Mouse (Mus musculus) fat pad, adult 2 months (tissue): ENCODE measurements around the gene Adcy9.
"Not testable (repeated sequence)": the region's sequence is repeated elsewhere in the genome, so short reads cannot be mapped to it uniquely, and the experiment has no call there.

Source experiments
- DNase-seq: peaks from one replicate; pipeline ENCODE4 v3.0.0-alpha.2; 2011; ENCODE audit warnings: low read depth, low spot score; ENCODE audit errors: extremely low read depth

Adcy9 gene

GRCm38 (mm10) chr16:4383473-4384038 lies 36.7 kb downstream of the Adcy9 start:
- no peak for DNase-seq

DNA sequence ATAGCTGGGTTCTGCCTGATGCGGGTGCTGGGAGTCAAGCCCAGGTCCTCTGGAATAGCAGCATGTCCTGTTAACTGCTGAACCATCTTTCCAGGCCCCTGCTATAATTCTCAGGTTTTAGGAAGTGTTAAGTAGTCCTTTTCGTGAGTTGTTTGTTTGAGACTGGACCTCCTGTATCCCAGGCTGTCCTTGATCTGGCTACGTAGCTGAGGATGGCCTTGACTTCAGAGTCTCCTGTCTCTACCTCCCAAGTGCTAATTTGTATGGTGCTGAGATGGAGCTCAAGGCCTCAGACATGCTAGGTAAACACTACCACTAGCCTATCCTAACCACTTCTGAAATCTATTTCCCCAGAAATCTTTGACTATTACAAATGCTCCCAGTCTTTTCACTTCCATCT lies 37.9 kb downstream of the Adcy9 start:
- DNase-seq = no peak

GRCm38 (mm10) chr16:4381487-4381886 lies 38.8 kb downstream of the Adcy9 start:
- DNase-seq = no peak

DNA sequence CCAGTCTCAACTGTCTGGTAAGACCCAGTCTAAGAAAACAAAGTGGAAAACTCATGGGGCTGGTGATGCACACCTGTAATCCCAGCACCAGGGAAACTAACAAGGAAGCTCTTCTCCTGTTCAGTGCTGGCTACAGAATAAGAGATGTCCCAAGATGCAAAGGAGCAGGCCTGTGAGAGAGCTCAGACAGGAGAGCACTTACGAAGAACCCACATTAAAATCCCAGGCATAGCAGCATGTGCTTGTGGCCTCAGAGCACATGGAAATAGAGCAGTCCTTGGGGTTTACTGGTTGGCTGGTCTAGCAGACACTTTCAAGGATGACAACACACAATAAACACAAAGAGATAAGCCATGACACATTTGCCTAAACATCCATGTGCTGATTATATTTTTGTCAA lies 41.5 kb downstream of the Adcy9 start:
- DNase-seq = no peak

DNA sequence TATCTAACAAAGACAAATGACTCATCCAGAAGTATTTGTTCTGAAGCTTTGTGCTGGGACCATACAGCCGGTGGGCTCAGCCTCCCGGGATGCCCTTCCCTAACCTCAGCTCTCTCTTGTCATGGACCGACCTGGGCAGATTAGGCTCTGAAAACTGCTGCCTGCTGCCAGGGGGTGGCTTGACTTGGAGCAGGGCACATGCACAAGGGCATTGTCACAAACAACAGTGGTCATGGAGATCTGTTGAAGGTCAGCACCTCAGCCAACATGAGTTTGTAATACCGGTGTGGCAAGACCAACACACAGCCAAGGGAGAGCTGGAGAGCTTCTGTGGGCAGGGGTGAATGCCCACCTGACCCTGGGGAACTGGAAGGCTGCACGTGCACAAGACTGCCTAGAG lies 42.7 kb downstream of the Adcy9 start:
- no peak for DNase-seq

DNA sequence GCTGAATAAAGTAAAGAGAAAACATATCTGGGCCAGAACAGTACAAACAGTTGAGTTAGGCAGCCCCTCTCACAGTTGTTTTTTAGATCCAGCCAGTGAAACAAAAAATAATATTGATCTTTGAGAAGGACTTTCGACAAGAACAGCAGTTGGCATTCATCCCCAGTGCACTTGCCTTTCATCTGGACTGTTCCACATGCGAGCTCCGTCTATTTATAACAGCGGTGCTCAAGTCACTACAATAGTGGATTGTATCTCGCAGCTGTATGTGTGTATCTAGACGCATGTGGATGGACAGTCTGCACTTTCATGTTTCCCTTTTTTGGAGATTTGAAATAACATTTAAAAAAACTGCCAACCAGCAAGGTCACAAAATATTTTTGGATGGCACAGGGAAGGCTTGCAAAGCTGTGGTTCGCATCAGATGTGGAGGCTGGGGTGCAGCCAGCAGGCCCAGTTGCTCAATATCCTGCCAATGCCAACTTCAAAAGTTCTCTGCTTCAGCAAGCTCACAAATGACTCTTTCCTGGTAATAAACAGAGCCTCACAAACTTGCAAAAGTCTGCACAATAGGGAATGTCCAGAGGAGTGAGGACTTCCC lies 45.4 kb downstream of the Adcy9 start:
- peak; percentile 51 for DNase-seq

GRCm38 (mm10) chr16:4374270-4374669 lies 46.0 kb downstream of the Adcy9 start:
- DNase-seq = peak; percentile 54

DNA sequence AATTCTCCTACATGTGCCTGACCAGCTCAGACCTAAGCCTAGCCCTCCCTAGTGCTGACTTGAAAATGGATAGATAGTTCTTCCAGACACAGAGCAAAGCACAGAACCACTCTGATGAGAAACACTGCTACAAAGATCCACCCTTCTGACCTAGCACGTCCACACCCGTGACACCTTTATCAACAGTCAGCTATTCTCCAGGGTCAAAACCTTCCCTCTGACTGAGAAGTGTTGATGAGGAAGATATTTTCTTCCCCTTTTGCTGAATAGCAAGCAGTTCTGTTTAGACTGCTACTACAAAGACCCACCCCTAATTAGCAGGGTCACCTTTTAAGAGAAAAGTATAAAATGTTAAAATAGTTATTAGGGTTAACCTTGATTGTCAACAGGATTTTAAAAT lies 49.3 kb downstream of the Adcy9 start:
- DNase-seq = no peak

GRCm38 (mm10) chr16:4370141-4370541 lies 50.2 kb downstream of the Adcy9 start:
- DNase-seq = peak; percentile 96

DNA sequence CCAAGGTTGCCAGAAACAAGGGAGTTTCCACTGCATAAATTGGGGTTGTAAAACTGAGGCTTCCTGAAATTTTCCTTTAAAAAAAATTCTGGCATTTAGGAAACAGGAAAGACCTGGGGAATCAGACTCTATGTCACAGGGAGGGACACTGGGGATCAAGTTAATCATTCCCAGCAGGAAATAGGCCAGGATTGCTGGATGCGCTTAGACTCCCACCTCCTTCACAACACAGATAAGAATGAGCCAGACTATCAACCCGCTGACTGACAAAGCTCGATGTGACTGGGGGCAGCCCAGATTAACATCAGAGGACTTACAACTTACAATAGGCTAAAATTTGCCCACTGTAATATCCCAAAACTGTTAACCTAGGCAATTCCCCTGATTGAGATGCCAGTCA lies 52.4 kb downstream of the Adcy9 start:
- DNase-seq = no peak

DNA sequence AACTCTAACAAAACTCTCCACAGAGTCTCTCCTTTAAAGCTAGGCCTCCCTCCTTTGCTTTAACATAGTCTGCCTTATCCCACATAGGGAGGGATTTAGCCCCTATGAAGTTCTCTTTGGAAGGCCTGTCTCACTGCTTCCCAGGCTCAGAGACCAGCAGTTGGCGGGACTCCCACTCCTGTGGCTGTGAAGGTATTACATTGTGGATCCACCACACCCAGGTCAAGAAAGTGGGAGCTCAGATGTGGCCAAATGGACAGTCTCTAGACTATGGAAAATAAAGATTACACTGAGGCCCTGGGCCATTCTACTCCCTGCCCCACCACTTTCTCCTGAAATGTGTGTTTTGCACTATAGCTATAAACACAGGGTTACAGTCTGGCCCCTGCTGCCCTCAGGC lies 53.0 kb downstream of the Adcy9 start:
- DNase-seq = no peak

GRCm38 (mm10) chr16:4366671-4367070 lies 53.6 kb downstream of the Adcy9 start:
- no peak for DNase-seq

GRCm38 (mm10) chr16:4363341-4364116 lies 56.8 kb downstream of the Adcy9 start:
- DNase-seq = no peak

- no peak for DNase-seq
Measured at GRCm38 (mm10) chr16:4355260-4356043, 64.8 kb downstream of the Adcy9 start.

DNA sequence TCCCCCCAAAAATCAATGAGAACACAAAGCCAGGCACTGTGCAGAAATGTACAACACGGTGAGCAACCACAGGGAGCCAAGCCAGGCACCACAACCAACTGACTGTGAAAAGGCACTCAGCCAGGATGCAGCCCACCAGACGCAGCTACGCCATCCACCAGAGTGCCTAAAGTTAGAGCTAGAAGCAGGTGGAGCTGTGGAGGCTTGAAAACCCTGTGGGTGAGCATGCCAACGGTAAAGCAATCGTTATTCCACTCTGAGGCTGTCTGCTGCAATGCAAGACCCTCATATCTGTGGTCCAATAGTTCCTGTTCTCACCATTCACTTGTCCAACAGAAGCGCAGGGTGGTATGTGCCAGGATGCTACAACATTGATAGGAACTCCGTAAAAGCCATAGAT lies 77.7 kb downstream of the Adcy9 start:
- no peak for DNase-seq

GRCm38 (mm10) chr16:4341316-4342062 lies 78.8 kb downstream of the Adcy9 start:
- no peak for DNase-seq

GRCm38 (mm10) chr16:4339216-4339615 lies 81.1 kb downstream of the Adcy9 start:
- DNase-seq = not testable (repeated sequence)

DNA sequence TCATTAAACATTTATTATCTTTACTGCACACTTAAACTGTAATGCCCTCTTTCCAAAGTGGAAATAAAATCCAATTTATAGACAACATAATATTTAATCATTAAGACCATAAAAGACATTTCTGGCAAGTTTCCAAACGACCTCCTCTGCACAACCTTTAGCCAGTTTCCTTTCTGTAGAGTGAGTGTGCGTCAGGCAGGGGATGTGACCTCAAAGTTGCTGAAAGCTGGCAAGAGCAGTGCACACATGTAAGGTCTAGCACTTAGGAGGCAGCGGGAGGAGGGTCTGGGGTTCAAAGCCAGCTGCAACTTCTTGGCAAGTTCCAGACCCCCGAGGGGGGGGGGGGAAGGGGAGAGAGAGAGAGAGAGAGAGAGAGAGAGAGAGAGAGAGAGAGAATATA lies 83.0 kb downstream of the Adcy9 start:
- no peak for DNase-seq

- no peak for DNase-seq
Measured at GRCm38 (mm10) chr16:4333788-4334187, 86.5 kb downstream of the Adcy9 start.

GRCm38 (mm10) chr16:4333371-4333770 lies 86.9 kb downstream of the Adcy9 start:
- no peak for DNase-seq

DNA sequence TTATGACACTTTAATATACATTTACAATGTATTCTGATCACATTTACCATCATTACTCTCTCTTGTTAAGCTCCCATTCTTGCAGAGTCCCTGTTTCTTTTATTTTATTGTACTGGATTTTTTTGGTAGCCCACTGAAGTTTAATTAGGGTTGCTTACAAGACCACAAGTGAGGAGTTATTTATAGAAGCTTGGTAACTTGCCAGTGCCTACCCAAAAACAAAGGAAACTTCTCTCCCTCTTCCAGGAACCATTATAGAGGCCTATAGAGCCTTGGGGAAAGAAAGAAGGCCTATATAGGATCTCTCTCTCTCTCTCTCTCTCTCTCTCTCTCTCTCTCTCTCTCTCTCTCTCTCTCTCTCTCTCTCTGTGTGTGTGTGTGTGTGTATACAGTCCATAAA lies 93.2 kb downstream of the Adcy9 start:
- no peak for DNase-seq
